Mouse (Mus musculus) G1E (cell line): ENCODE measurements at regions not wholly inside any gene's neighbourhood (a gene's known extent, or its start where the extent isn't known, plus 50 kb on each side); places are given as distances from the start of the nearest gene placed in this dataset.

Experiments used
- CTCF ChIP-seq: IDR thresholded peaks from 2 replicates; pipeline ENCODE4 v1.5.1; 2012; ENCODE audit warnings: low read depth, low read length, inconsistent platforms, mixed read lengths
- GATA2 ChIP-seq: IDR thresholded peaks from 2 replicates; pipeline ENCODE4 v1.6.1; 2012; ENCODE audit warnings: low read depth, low read length, inconsistent platforms, borderline replicate concordance
- POLR2AphosphoS5 ChIP-seq: IDR thresholded peaks from 2 replicates; pipeline ENCODE4 v1.6.1; 2012; ENCODE audit warnings: low read depth, low read length, inconsistent platforms; ENCODE audit not compliant: insufficient replicate concordance

GRCm38 (mm10) chr13:60409706-60410502 lies 191.8 kb upstream of the Dapk1 start:
- TF ChIP-seq GATA2 (no peak), CTCF (no peak), POLR2AphosphoS5 (no peak)
